Mouse (Mus musculus) E14TG2a.4 (cell line): ENCODE data around the gene Snph.

Experiments
- CTCF ChIP-seq: conservative IDR thresholded peaks from 2 replicates; pipeline ENCODE4 v1.5.1; 2014; ENCODE audit warnings: low read length
- POU5F1 ChIP-seq: IDR thresholded peaks from 2 replicates; pipeline ENCODE4 v1.6.1; 2014; ENCODE audit warnings: low read length, borderline replicate concordance

- no peak for TF ChIP-seq CTCF
- no peak for TF ChIP-seq POU5F1
Measured at GRCm38 (mm10) chr2:151564986-151565385, 67.4 kb downstream of the Snph start.
